Mouse (Mus musculus): Measurements from ENCODE around the gene Opn4. TPM values are rescaled to one million over a fixed set of nuclear protein-coding genes. Genes with fewer than 3 reads are reported as not detected.

The Opn4 gene
- polyA plus RNA-seq, 1 experiment from 2014 or later, result not detected

- no peak for DNase-seq (ENCODE audit: low spot score)
Measured at GRCm38 (mm10) chr14:34591741-34592535, 8.0 kb downstream of the Opn4 start.

GRCm38 (mm10) chr14:34590743-34591675, 8.9 kb downstream of the Opn4 start:
- DNase-seq (ENCODE audit: low spot score), result no peak

GRCm38 (mm10) chr14:34590017-34590570, 9.8 kb downstream of the Opn4 start:
- DNase-seq (ENCODE audit: low spot score), result no peak

- no peak for DNase-seq (ENCODE audit: low spot score)
Measured at GRCm38 (mm10) chr14:34589185-34589713, 10.7 kb downstream of the Opn4 start.

- DNase-seq (ENCODE audit: low spot score), result no peak
Measured at GRCm38 (mm10) chr14:34588498-34588897, 11.4 kb downstream of the Opn4 start, which contains the start of gene Ldb3. TSS of gene Ldb3 (minus strand) at chr14:34588682.

GRCm38 (mm10) chr14:34588005-34588404, 11.9 kb downstream of the Opn4 start:
- no peak for DNase-seq (ENCODE audit: low spot score)

- DNase-seq (ENCODE audit: low spot score), result no peak
Measured at GRCm38 (mm10) chr14:34586871-34587270, 13.1 kb downstream of the Opn4 start.

GRCm38 (mm10) chr14:34585358-34586105, 14.4 kb downstream of the Opn4 start:
- DNase-seq (ENCODE audit: low spot score), result no peak

- DNase-seq (ENCODE audit: low spot score), result no peak
Measured at GRCm38 (mm10) chr14:34582740-34583427, 17.1 kb downstream of the Opn4 start.

GRCm38 (mm10) chr14:34576858-34577257, 23.1 kb downstream of the Opn4 start:
- DNase-seq (ENCODE audit: low spot score), result no peak

GRCm38 (mm10) chr14:34574068-34574467, 25.9 kb downstream of the Opn4 start:
- no peak for DNase-seq (ENCODE audit: low spot score)

- DNase-seq (ENCODE audit: low spot score), result no peak
Measured at GRCm38 (mm10) chr14:34573348-34573913, 26.5 kb downstream of the Opn4 start.

- DNase-seq (ENCODE audit: low spot score), result no peak
Measured at GRCm38 (mm10) chr14:34571610-34572387, 28.1 kb downstream of the Opn4 start.

GRCm38 (mm10) chr14:34570903-34571302, 29.0 kb downstream of the Opn4 start:
- DNase-seq (ENCODE audit: low spot score), result no peak

GRCm38 (mm10) chr14:34570294-34570693, 29.6 kb downstream of the Opn4 start:
- peak; percentile 77 for DNase-seq (ENCODE audit: low spot score)

- DNase-seq (ENCODE audit: low spot score), result no peak
Measured at GRCm38 (mm10) chr14:34569534-34570194, 30.3 kb downstream of the Opn4 start.

GRCm38 (mm10) chr14:34568626-34569025, 31.3 kb downstream of the Opn4 start:
- DNase-seq (ENCODE audit: low spot score), result no peak

GRCm38 (mm10) chr14:34567697-34568096, 32.2 kb downstream of the Opn4 start:
- DNase-seq (ENCODE audit: low spot score), result no peak
